Mouse (Mus musculus) MEL (cell line): ENCODE data around the gene Sec22b.
A peak's percentile ranks its signal among the peaks of the same experiment; 100 is the strongest.

Source experiments
- BHLHE40 ChIP-seq: IDR thresholded peaks from 2 replicates; pipeline ENCODE4 v1.6.1; 2012; ENCODE audit warnings: low read depth, mild to moderate bottlenecking, inconsistent platforms, low read length, improper control_type of control experiment, borderline replicate concordance
- CTCF ChIP-seq, 3 experiments: IDR thresholded peaks in 2 of 3; conservative IDR thresholded peaks in 1 of 3; 2 replicates each; pipeline ENCODE4 v1.5.1; 2011 to 2012; ENCODE audit warnings: low read length in 3 of 3, low read depth in 2 of 3, mild to moderate bottlenecking in 2 of 3, improper control_type of control experiment in 1 of 3, inconsistent platforms in 1 of 3, mixed read lengths in 1 of 3, moderate library complexity in 1 of 3; ENCODE audit not compliant: control insufficient read depth in 1 of 3, insufficient read depth in 1 of 3, poor library complexity in 1 of 3, severe bottlenecking in 1 of 3
- E2F4 ChIP-seq: IDR thresholded peaks from 2 replicates; pipeline ENCODE4 v1.6.1; 2011; ENCODE audit warnings: low read depth, low read length, improper control_type of control experiment, borderline replicate concordance
- EP300 ChIP-seq, 2 experiments: IDR thresholded peaks; 2 replicates each; pipeline ENCODE4 v1.6.1; 2011; ENCODE audit warnings: improper control_type of control experiment in 2 of 2, low read length in 2 of 2, low read depth in 1 of 2, mild to moderate bottlenecking in 1 of 2
- ETS1 ChIP-seq: IDR thresholded peaks from 2 replicates; pipeline ENCODE4 v1.6.1; 2012; ENCODE audit warnings: low read depth, mild to moderate bottlenecking, inconsistent platforms, low read length, improper control_type of control experiment, moderate library complexity
- HCFC1 ChIP-seq: IDR thresholded peaks from 2 replicates; pipeline ENCODE4 v1.6.1; 2012; ENCODE audit warnings: low read depth, mild to moderate bottlenecking, inconsistent platforms, low read length, improper control_type of control experiment, moderate library complexity
- MXI1 ChIP-seq: IDR thresholded peaks from 2 replicates; pipeline ENCODE4 v1.6.1; 2011; ENCODE audit warnings: mild to moderate bottlenecking, low read depth, low read length, improper control_type of control experiment
- MYC ChIP-seq: IDR thresholded peaks from 2 replicates; pipeline ENCODE4 v1.6.1; 2011; ENCODE audit warnings: low read depth, mild to moderate bottlenecking, low read length, improper control_type of control experiment, moderate library complexity
- POLR2A ChIP-seq, 2 experiments: IDR thresholded peaks; 2 replicates each; pipeline ENCODE4 v1.6.1; 2011 to 2012; ENCODE audit warnings: low read length in 2 of 2, mild to moderate bottlenecking in 2 of 2, control low read depth in 1 of 2, improper control_type of control experiment in 1 of 2, low read depth in 1 of 2, moderate library complexity in 1 of 2; ENCODE audit not compliant: control insufficient read depth in 1 of 2, insufficient read depth in 1 of 2, poor library complexity in 1 of 2
- SIN3A ChIP-seq: IDR thresholded peaks from 2 replicates; pipeline ENCODE4 v1.6.1; 2012; ENCODE audit warnings: low read length, improper control_type of control experiment, inconsistent platforms
- TCF12 ChIP-seq: IDR thresholded peaks from 2 replicates; pipeline ENCODE4 v1.6.1; 2014; ENCODE audit warnings: low read depth, mild to moderate bottlenecking, inconsistent platforms, low read length, improper control_type of control experiment, moderate library complexity
- ZC3H11A ChIP-seq: IDR thresholded peaks from 2 replicates; pipeline ENCODE4 v1.6.1; 2012; ENCODE audit warnings: low read depth, mild to moderate bottlenecking, inconsistent platforms, low read length, improper control_type of control experiment
- ZNF384 ChIP-seq: IDR thresholded peaks from 2 replicates; pipeline ENCODE4 v1.6.1; 2012; ENCODE audit warnings: low read depth, mild to moderate bottlenecking, inconsistent platforms, low read length, improper control_type of control experiment

DNA sequence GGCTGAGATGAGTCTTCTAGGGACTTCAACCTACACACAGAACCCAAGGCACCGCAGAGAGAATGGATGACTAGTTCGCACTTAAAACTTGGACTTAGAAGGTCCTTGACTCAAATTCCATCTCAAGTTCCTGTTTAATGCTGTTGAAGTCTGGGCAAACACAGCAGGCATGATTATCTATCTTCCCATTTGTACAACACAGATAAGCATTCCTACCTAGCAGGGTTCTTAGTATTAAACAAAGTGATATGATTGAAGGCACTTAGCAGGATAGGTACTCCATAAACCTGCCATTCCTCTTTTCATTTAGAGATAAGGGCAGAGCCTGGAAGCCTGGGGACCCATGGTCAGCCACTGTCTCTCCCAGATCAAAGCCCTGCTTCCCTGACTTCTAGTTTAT lies 67.2 kb downstream of the Sec22b start:
- no peak for TF ChIP-seq HCFC1
- no peak for TF ChIP-seq E2F4
- TF ChIP-seq MXI1: no peak
- TF ChIP-seq BHLHE40: no peak
- no peak for TF ChIP-seq MYC
- TF ChIP-seq TCF12: peak; percentile 71
- no peak for TF ChIP-seq ZNF384
- no peak for TF ChIP-seq CTCF (IDR thresholded peaks at IDR 0.05 in 2 of 3, conservative IDR thresholded peaks at IDR 0.05 in 1 of 3; ENCODE audit: control insufficient read depth in 1 of 3, insufficient read depth in 1 of 3, low read depth in 2 of 3, low read length in 3 of 3, poor library complexity in 1 of 3, severe bottlenecking in 1 of 3)
- TF ChIP-seq ETS1: 0 out of 2 replicates have a peak, but pooled peaks have one; percentile 16
- TF ChIP-seq SIN3A: no peak
- TF ChIP-seq POLR2A (IDR thresholded peaks at IDR 0.05; ENCODE audit: control insufficient read depth in 1 of 2, insufficient read depth in 1 of 2, low read depth in 1 of 2, low read length in 2 of 2, poor library complexity in 1 of 2): no peak
- TF ChIP-seq EP300 (IDR thresholded peaks at IDR 0.05; ENCODE audit: low read depth in 1 of 2, low read length in 2 of 2): peak; percentile 70 to 76
- TF ChIP-seq ZC3H11A: no peak
